Mouse (Mus musculus): ENCODE results near the gene Tshz2. TPM values are rescaled to one million over a fixed set of nuclear protein-coding genes. Genes with fewer than 3 reads are reported as not detected.
A peak's percentile ranks its signal among the peaks of the same experiment; 100 is the strongest.

The Tshz2 gene
- total and polyA plus RNA-seq, 2 experiments from 2014 or later = 26.4 to 40.8 TPM

DNA sequence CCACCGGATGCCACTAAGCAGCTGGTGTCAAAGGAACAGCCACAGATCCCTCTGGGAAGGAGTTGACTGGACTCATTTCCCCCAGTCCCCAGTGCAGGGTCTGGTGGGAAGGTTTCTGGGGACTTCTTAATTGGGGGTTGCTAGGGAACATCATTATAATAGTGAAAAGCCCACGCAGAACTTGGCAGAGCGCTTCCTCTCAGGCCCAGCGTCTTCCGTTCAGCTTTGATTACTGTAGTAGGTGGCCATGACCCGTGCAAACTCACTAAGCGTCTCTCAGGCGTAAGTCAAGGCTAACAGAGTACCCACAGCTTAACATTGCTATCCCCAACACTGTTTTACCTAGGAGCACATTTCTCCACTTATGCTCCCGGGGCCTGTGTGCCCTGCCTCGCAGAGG is 181.9 kb downstream of the Tshz2 start:
- H3K27me3 ChIP-seq (ENCODE audit: insufficient read depth, low read length) = no peaks in the 10 kb centered on the region
- no peak overlapping the region for H3K27ac ChIP-seq (ENCODE audit: low read depth, low read length)
- 41% methylated on average over 10 of the region's 10 CpGs for WGBS
- no peaks in the 10 kb centered on the region for H3K36me3 ChIP-seq (ENCODE audit: insufficient read depth, low read length)
- DNase-seq (ENCODE audit: low spot score) (peak; percentile 67), ATAC-seq (ENCODE audit: low FRiP score) (no peak)
- H3K4me2 ChIP-seq (ENCODE audit: low read depth, low read length, poor library complexity, severe bottlenecking) = no peak overlapping the region
- TF ChIP-seq CTCF (IDR thresholded peaks at IDR 0.05) = no peak
- no peak overlapping the region for H3K4me3 ChIP-seq (ENCODE audit: low read depth, low read length)
- H3K9ac ChIP-seq (replicated peaks; ENCODE audit: low read length, poor library complexity, severe bottlenecking) = no peak overlapping the region
- H3K4me1 ChIP-seq (ENCODE audit: insufficient read depth, low read length) = peaks cover 13% of the 10 kb centered on the region; the same call in 1 of the 2 replicates
- H3K9me3 ChIP-seq (ENCODE audit: low read length) = no peaks in the 10 kb centered on the region

DNA sequence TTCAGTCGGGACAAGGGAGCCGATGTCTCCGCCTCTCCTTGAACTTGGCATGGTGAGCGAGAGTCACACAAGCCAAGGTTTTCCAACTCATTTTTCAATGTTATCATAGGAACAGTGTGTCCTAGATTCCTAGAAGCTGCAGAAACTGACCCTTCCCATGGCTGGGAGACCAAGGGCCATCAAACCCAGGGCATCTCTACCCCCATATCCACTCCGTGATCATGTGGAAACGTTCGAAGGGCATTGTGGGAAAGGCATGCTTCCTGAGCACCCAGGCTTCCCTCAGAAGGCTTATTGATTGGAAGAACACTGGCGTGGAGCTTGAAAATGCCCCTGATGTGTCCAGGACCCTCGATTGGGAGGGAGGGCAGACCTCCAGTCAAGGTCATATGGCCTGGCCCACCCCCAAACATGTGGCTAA is 188.2 kb downstream of the Tshz2 start:
- WGBS = 87% methylated on average over 9 of the region's 9 CpGs
- ATAC-seq (ENCODE audit: low FRiP score) (no peak), DNase-seq (ENCODE audit: low spot score) (no peak)
- no peaks in the 10 kb centered on the region for H3K9me3 ChIP-seq (ENCODE audit: low read length)
- H3K27ac ChIP-seq (ENCODE audit: low read depth, low read length) = no peak overlapping the region
- no peak overlapping the region for H3K4me2 ChIP-seq (ENCODE audit: low read depth, low read length, poor library complexity, severe bottlenecking)
- H3K27me3 ChIP-seq (ENCODE audit: insufficient read depth, low read length) = no peaks in the 10 kb centered on the region
- H3K4me1 ChIP-seq (ENCODE audit: insufficient read depth, low read length) = no peaks in the 10 kb centered on the region
- H3K36me3 ChIP-seq (ENCODE audit: insufficient read depth, low read length) = no peaks in the 10 kb centered on the region
- H3K4me3 ChIP-seq (ENCODE audit: low read depth, low read length) = no peak overlapping the region
- no peak for TF ChIP-seq CTCF (IDR thresholded peaks at IDR 0.05)
- no peak overlapping the region for H3K9ac ChIP-seq (replicated peaks; ENCODE audit: low read length, poor library complexity, severe bottlenecking)

DNA sequence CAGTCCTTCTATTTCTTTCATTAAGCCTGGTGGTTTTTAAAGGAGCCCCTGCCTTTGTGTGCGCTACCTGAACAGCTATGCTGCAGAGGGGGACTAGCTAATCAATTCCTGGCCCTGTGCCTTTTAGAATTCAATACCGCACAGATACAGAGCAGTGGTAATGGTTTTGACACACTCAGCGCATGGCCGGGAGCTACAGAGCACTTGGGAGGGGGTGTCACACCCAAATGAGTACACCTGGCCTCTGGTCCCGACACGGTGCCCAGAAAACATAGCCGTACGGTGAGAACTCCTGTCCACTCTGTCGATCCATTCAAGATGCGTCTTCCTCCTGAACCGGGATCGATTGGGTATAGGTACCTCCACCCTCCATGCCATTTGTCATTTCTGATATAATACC is 193.1 kb downstream of the Tshz2 start:
- no peaks in the 10 kb centered on the region for H3K36me3 ChIP-seq (ENCODE audit: insufficient read depth, low read length)
- no peak overlapping the region for H3K9ac ChIP-seq (replicated peaks; ENCODE audit: low read length, poor library complexity, severe bottlenecking)
- H3K27me3 ChIP-seq (ENCODE audit: insufficient read depth, low read length) = no peaks in the 10 kb centered on the region
- H3K4me3 ChIP-seq (ENCODE audit: low read depth, low read length) = no peak overlapping the region
- no peaks in the 10 kb centered on the region for H3K9me3 ChIP-seq (ENCODE audit: low read length)
- H3K4me1 ChIP-seq (ENCODE audit: insufficient read depth, low read length) = no peaks in the 10 kb centered on the region
- DNase-seq (ENCODE audit: low spot score) (no peak), ATAC-seq (ENCODE audit: low FRiP score) (no peak)
- no peak overlapping the region for H3K27ac ChIP-seq (ENCODE audit: low read depth, low read length)
- no peak for TF ChIP-seq CTCF (IDR thresholded peaks at IDR 0.05)
- WGBS = 80% methylated on average over 12 of the region's 12 CpGs
- H3K4me2 ChIP-seq (ENCODE audit: low read depth, low read length, poor library complexity, severe bottlenecking) = no peak overlapping the region

DNA sequence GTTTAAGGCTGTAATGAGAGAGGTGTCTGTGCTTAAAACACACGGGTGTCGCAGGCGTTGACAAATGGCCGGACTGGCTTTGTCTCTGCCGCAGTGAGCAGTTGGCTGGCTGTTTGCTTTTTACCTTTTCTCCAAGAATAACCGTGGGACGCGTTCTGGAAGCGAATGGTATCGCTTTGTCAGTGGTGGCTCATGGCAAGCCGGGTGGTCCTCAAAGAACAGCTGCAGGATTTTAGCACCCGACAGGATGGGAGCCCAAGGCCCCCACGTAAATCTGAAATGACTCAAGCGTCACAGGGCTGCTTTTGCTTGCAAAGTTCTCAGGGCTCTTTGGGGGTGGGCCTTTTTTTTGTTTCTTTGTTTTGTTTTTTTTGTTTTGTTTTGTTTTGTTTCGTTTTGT is 193.5 kb downstream of the Tshz2 start:
- no peaks in the 10 kb centered on the region for H3K4me1 ChIP-seq (ENCODE audit: insufficient read depth, low read length)
- no peaks in the 10 kb centered on the region for H3K36me3 ChIP-seq (ENCODE audit: insufficient read depth, low read length)
- WGBS = 62% methylated on average over 15 of the region's 15 CpGs
- ATAC-seq (ENCODE audit: low FRiP score) (no peak), DNase-seq (ENCODE audit: low spot score) (peak; percentile 47)
- TF ChIP-seq CTCF (IDR thresholded peaks at IDR 0.05) = no peak
- no peaks in the 10 kb centered on the region for H3K27me3 ChIP-seq (ENCODE audit: insufficient read depth, low read length)
- no peak overlapping the region for H3K27ac ChIP-seq (ENCODE audit: low read depth, low read length)
- H3K9ac ChIP-seq (replicated peaks; ENCODE audit: low read length, poor library complexity, severe bottlenecking) = no peak overlapping the region
- H3K4me3 ChIP-seq (ENCODE audit: low read depth, low read length) = no peak overlapping the region
- H3K9me3 ChIP-seq (ENCODE audit: low read length) = no peaks in the 10 kb centered on the region
- no peak overlapping the region for H3K4me2 ChIP-seq (ENCODE audit: low read depth, low read length, poor library complexity, severe bottlenecking)

DNA sequence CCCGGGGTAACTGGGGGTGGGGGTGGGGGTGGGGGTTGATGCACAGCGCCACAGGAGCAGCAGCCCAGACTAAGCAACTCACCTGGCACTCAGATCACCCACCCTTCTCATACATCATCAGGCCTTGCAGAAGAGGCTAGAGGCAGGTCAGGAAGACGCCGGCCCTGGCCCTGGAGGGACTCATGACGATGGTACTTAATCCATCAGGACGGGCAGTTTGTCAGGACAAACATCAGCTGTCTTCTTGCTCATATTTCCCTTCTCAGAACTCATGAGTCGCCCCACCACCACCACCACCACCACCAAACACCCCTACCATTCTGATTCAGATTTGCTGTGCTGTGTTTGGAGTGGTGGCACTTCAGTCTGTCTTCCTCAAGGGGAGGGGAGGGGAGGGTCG is 194.0 kb downstream of the Tshz2 start:
- H3K9me3 ChIP-seq (ENCODE audit: low read length) = no peaks in the 10 kb centered on the region
- H3K4me2 ChIP-seq (ENCODE audit: low read depth, low read length, poor library complexity, severe bottlenecking) = no peak overlapping the region
- ATAC-seq (ENCODE audit: low FRiP score) = no peak
- no peaks in the 10 kb centered on the region for H3K27me3 ChIP-seq (ENCODE audit: insufficient read depth, low read length)
- no peak for DNase-seq (ENCODE audit: low spot score)
- H3K27ac ChIP-seq (ENCODE audit: low read depth, low read length) = no peak overlapping the region
- WGBS = 88% methylated on average over 8 of the region's 8 CpGs
- no peak overlapping the region for H3K4me3 ChIP-seq (ENCODE audit: low read depth, low read length)
- no peak overlapping the region for H3K9ac ChIP-seq (replicated peaks; ENCODE audit: low read length, poor library complexity, severe bottlenecking)
- TF ChIP-seq CTCF (IDR thresholded peaks at IDR 0.05) = no peak
- H3K4me1 ChIP-seq (ENCODE audit: insufficient read depth, low read length) = no peaks in the 10 kb centered on the region
- no peaks in the 10 kb centered on the region for H3K36me3 ChIP-seq (ENCODE audit: insufficient read depth, low read length)

DNA sequence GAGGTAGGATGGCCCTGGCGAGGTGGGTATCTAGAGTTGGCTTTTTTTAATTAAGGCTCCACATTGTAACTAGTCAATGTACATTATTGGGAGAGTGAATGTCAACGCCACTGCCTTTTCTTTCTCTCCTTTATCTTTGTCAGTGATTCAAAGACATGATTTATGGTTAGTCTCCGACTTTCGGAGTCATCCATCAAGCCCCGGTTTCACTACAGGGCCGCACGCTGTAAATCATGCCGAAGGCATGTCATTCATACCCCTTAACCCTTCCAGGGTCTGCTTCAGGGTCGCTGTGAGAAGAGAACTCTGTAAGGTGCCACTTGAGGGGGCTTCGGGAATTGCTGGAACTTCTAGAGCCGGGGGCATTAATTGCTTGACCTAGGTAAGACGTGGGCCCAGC is 199.4 kb downstream of the Tshz2 start:
- Histone ChIP-seq H3K27ac (ENCODE audit: low read depth, low read length) (no peak overlapping the region), H3K4me3 (ENCODE audit: low read depth, low read length) (no peak overlapping the region), H3K36me3 (ENCODE audit: insufficient read depth, low read length) (no peaks in the 10 kb centered on the region), H3K9me3 (ENCODE audit: low read length) (no peaks in the 10 kb centered on the region), H3K27me3 (ENCODE audit: insufficient read depth, low read length) (no peaks in the 10 kb centered on the region), H3K9ac (replicated peaks; ENCODE audit: low read length, poor library complexity, severe bottlenecking) (no peak overlapping the region), H3K4me2 (ENCODE audit: low read depth, low read length, poor library complexity, severe bottlenecking) (no peak overlapping the region), H3K4me1 (ENCODE audit: insufficient read depth, low read length) (no peaks in the 10 kb centered on the region)
- no peak for TF ChIP-seq CTCF (IDR thresholded peaks at IDR 0.05)
- WGBS = 93% methylated on average over 12 of the region's 12 CpGs
- DNase-seq (ENCODE audit: low spot score) (no peak), ATAC-seq (ENCODE audit: low FRiP score) (no peak)
